Mouse (Mus musculus) thymus, postnatal 10 days (tissue): ENCODE data around the gene Il18bp.
"Not testable (repeated sequence)": the region's sequence is repeated elsewhere in the genome, so short reads cannot be mapped to it uniquely, and the experiment has no call there.

Experiments
- DNase-seq, 2 experiments: peaks; one replicate each; pipeline ENCODE4 v3.0.0; 2021; ENCODE audit warnings: low spot score in 2 of 2

Il18bp gene

GRCm38 (mm10) chr7:102018590-102018989, at the start of gene Il18bp:
Gene Il18bp (minus strand): TSS chr7:102018690.
- no peak for DNase-seq

DNA sequence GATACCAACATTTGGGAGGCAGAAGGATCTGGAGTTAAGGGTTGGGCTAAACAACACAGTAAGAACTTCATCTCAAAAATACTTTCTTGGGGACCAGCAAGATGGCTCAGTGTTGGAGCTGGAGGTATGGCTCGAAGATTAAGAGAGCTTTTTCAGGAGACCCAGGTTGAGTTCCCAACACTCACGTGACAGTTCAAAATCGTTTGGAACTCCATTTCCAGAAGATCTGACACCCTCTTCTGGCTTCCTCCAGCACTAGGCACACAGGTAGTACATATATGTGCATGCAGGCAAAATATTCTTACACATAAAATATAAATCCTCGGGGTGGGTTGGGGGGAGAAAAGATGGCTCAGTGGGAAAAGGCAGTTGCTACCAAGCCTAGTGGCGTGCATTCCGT, 47.9 kb upstream of the Il18bp start:
- DNase-seq: no peak

DNA sequence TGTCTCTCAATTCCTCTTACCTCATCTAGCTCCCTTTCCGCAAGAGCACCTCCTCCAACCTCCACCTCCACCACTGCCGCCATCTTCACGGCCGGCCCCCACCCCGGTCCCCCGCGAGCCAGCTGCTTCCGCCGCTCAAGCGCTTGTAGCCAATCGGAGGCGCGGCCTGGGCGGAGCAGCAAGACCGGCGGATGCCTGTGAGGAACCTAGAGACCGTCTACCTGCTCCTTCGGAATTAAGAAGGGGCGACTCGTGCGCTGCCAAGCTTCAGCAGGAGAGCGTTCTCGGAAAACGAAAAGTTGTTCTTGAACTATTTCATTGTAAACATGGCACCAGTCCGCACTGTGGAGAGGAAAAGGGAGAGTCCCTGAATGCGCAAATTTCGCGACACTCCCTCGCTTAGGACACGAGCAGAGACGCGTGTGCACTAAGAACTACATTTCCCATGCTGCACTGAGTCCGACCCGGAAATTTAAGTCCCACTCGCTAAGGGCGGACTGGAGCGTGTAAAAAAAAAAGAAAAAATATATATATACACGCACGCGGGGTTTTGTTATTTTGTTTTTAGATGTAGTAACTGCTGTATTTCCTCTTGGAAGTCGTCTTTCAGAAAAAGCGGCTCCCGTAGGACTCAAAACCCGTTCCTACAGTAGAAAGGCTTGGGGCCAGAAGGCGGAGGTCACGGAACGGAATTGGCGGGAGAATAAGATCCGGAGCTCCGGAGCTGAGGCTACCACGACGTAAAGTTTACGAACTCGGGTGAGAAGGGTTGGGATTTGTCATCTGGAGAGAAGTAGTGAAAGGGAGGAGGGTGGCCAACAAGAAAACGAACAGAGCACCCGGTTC, 46.8 kb upstream of the Il18bp start, which contains the start of the genes Rnf121, Xndc1 and Xntrpc:
Gene Rnf121 (minus strand): TSS at position 424 of the 846 bp plus-strand sequence.
Gene Xndc1 (plus strand): TSS at position 466 of the 846 bp plus-strand sequence.
Gene Xntrpc (plus strand): TSS at position 668 of the 846 bp plus-strand sequence.
- peak; percentile 88 to 91 for DNase-seq

DNA sequence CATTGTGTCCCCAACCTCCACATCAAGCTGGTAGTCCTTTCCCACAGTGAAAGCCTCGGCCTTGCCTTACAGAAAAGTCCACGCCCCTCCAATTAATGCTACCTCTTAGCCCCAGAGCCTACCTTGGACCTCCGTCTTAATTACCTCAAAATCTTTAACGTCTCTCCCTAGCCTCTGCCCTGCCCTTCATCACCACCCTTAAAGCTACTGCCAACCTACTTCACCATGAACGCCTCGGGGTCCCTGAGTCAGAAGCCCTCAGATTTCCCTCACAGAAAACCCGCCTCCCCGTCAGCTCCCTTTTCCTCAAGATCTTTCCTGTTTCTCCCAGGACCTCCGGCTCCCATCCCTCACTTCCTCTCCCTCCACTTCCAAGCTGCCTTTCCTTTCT, 46.2 kb upstream of the Il18bp start:
- DNase-seq: peak in 1 of 2 experiments; percentile 11

DNA sequence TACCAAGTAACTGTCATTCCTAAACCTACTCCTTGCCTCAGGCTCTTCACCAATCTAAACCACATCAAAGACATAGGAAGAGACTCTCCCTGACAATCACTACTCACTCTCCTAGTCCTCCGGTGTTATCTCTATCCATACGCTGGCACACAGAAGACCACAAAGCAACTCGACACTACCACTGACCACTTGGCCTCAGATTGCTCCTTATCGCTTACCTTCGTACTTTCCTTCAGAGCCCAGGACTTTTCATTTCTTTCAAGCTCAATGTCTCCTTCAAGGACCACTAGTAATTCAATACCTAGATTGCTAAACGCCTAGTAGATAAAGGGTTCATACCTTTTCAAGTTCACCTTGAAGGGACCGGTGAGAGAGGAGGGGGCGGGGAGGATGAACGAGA, 45.4 kb upstream of the Il18bp start:
- DNase-seq: no peak

DNA sequence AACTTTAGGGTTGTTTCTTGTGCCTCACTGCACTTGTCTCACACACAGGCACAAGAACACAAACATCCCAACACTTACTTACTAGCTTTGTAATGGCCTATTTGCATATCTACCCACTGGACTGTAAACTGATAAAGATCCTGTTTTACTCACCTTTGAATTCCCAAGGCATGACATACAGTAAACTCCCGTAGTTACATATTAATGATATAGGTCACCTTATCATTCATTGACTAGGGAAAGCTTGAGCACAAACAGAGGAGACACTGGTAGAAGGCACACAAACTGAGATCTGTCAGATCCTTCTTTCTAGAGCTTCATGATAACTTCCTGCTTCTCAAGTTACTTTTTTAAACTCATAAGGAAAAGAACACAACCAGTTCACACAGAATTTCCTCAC, 43.7 kb upstream of the Il18bp start:
- no peak for DNase-seq

- no peak for DNase-seq
Measured at GRCm38 (mm10) chr7:102061353-102061752, 42.9 kb upstream of the Il18bp start.

- peak in 1 of 2 experiments; percentile 18 for DNase-seq
Measured at GRCm38 (mm10) chr7:102048524-102048923, 30.0 kb upstream of the Il18bp start.

DNA sequence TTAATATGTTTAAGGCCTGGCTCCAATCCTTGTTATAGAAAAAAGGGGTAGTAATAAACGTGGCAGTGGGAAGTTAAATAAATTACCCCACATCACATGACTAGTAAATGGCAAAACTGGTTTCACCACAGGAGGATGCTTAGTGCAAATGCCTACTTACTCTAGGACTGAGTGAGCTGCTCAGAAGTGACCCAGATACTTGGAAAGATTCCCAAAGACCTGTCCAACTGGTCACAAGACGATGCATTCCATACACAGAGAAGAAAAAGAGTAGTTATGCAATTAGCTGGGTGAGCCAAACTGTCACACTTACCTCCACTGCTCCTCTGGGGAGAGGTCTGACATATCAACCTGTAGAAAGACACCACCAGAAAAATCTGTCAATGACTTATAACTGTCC, 23.8 kb upstream of the Il18bp start:
- DNase-seq: no peak

DNA sequence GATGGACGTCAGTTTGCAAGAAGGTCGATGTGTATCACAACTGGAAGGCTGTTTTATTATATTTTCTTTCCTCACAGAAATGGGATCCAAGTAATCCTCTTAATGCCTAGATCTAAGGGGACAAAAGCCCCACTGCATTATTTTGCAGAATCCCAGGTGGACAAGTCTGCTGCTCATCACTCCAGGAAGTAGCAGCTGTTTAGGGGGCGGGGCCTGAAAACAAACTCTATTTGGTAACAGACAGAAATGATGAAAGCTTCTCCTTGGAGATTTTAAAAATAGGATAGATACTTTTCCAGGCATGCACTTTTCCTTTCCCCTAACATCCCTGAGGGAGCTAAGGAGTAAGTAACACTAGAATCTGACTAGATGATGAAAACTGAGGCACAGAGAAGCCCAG, 18.8 kb upstream of the Il18bp start:
- no peak for DNase-seq

DNA sequence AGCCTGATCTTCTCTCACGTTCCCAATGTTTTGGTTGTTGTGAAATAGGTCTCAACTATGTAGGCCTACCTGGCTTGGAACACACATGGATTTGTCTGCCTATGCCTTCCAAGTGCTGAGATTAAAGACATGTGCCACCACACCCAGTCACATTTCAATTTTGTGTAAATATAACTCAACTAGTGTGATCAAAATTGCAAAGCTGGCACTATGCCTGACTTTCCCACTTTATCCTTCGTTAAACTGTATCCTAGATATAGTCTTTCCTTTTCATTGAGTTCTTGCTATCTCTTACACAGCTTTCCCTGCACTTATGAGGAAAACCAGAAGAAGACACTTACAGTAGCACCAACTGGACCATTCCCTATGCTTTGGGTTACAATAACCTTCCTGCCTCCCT, 17.0 kb upstream of the Il18bp start:
- no peak for DNase-seq

GRCm38 (mm10) chr7:102034904-102035303, 16.4 kb upstream of the Il18bp start:
- no peak for DNase-seq

GRCm38 (mm10) chr7:102025187-102026119, 7.0 kb upstream of the Il18bp start:
- no peak for DNase-seq

DNA sequence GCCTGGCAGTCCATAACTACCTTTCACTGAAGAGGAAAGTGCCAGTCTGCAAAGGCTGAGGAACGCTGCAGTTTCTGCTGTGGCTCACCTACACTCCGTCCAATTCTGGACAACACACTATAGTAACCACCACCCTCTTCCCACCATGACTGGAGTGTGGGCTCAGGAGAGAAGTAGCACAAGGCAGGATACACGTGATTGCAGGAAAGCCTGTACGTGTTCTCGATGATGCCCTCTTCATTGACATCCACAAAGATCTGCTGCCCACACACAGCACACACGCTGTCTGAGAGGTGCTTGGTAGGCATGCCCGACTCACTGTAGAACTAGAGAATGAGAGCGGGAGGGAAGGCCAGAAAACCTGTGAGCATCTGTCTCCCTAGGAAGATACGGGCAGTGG, 5.3 kb upstream of the Il18bp start:
- DNase-seq: no peak

- not testable (repeated sequence) for DNase-seq
Measured at GRCm38 (mm10) chr7:102020934-102021333, 2.4 kb upstream of the Il18bp start.

DNA sequence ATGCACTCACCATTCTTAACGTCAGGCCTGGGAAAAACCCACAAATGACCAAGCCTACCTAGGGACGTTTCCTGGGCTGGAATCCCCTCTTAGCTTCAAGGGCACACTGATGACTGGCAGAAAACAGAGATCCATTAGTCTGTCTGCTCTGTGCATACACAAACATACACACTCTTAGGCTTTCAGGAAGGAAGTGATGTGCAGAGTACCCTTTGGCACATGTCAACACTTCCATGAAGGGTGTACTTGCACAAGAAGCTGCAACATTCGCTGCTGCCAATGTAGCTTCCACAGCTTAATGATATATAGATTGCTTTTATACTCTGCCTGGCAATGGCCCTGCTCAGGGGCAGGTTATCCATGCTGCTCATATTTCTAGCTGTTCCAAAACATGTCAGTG, 872 bp upstream of the Il18bp start:
- DNase-seq: no peak

DNA sequence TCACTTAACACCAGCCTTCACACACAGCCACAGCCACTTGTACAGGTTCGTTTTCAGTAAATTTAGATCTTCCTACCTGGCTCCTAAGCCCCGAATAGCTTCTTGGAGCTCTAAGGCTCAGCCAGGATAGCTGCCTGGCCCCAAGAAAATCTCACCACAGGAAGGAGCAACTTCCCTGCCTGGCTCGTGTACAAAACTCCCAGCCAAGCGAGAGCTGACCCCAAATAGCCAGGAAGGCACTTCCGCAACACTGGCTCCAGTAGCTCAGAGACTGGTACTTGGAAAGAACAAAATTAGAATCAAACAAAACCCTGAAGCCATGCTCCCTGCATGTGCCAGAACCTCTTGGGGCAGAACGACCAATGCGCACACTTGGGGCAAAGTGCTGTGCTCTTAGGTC, 456 bp downstream of the Il18bp start:
- no peak for DNase-seq

DNA sequence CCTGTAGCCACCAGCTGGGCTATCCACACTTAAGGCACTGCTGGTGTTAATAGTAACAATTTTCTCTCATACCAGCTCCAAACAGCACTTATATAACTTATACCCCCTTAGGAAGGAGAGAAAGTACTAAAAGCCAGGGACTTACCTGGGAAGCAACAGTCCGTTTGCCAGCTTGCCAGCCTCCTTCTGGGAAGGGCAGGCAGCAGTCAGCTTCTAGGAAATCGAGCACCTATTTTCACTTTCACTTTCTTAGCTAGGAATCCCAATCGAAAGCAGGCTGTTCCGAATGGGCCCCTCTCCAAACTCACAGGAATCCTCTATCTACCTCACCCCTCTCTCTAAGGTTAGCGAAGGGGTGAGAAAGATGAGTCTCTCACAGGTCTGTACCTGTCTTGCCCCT, 1.0 kb downstream of the Il18bp start:
- no peak for DNase-seq

DNA sequence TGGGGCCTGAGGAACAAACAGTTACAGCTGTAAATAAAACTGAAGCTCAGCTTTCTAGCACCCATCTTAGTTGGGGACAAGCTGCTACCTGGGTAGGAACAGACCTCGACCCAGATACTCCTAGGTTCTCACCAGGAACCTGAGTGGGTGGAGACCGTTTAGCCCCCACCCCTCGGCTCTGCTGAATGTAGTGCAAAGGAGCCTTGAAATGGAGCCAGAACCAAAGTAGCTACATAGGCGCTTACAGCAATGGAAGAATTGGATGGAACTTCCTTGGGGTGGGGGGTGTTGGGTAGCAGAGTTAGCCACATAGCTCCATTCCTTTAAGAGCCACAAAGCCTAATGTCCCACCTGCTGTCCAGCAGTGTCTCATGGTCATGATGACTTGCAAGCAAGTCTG, 1.6 kb downstream of the Il18bp start:
- no peak for DNase-seq

GRCm38 (mm10) chr7:102014995-102015394, 3.5 kb downstream of the Il18bp start:
- DNase-seq: no peak

DNA sequence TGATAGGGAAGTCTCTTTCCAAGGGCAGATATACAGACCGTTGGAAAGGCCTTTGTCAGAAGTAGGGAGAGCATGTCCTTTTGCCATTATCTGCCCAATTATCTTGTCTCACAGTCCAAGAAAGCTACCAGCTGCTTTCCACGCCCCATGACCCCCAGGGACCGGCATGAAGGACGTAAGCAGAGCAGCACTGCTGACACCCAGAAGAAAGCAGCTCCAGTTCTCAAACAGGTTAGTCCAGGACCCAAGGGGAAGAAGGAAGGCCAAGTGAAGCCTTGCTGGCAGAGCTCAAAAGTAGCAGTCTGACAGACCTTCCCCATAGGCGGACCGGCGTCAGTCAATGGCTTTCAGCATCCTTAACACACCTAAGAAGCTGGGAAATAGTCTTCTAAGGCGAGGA, 5.1 kb downstream of the Il18bp start:
- DNase-seq: no peak

GRCm38 (mm10) chr7:102011855-102012254, 6.6 kb downstream of the Il18bp start:
- no peak for DNase-seq
